Mouse (Mus musculus) liver, postnatal 0 days (tissue): ENCODE measurements around the gene Sdad1.

Experiments used
- CTCF ChIP-seq: sonication (generic); IDR thresholded peaks from 2 replicates; pipeline ENCODE4 v1.5.1; 2016; ENCODE audit warnings: antibody characterized with exemption, low read depth
- EP300 ChIP-seq: IDR thresholded peaks from 2 replicates; pipeline ENCODE4 v1.6.1; 2016; ENCODE audit warnings: antibody characterized with exemption, low read depth, mild to moderate bottlenecking

GRCm38 (mm10) chr5:92353517-92353916 lies 43.2 kb upstream of the Sdad1 start:
- no peak for TF ChIP-seq EP300
- no peak for TF ChIP-seq CTCF
